Mouse (Mus musculus) T-helper 1 cell (primary cell): Measurements from ENCODE around the gene Max.

ENCODE experiments used
- in situ Hi-C: fragments of 300-600 bp; cut with MboI, MseI; formaldehyde crosslinking; loops from one replicate; pipeline ENCODE4 v1.15.1; 2025; ENCODE audit warnings: high pct_unique_total_duplicates

The Max gene

DNA sequence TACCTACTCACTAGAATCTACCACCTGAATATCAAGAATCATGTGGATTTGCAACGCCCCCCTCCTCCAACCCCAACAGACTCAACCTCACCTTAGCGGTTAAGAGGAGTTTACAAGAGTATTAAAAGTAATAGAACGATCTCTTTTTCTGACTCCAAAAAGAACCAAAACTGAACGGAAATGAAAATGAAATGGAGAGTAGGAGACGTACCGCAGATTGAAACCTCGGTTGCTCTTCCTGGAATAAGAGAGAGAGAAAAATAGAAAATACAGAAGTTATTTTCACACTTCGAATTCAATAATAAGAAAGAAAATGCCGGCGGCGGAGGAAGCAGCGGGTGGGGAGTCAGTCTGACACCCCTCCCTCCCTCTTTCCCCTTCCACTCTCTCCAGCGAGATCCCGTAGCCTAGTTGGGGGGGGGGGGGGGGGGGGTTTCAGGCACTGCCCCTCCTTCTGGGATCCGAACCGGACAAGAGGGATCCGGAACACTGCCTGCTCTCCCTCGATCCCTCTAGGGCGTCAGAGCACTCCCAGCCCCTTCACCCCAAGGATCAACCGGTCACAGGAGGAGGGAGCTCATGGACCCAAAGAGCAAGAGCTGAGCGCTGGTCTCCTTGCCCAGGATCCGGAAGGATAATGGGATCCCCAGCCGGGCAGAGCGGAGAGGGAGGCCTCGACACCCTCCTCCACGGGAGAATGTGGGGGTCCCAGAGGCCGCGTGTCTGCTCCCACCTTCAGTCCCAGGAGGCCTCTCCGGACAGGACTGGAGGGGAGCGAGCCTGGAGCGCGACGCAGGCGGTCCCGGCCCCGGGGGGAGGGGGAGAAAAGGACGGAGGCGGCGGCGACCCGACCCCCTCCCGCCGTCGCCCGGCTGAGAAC, 709 bp downstream of the Max start:
- in situ Hi-C loops: loop anchor here (5.0 kb wide), 1 partner anchor 124 kb away; no protein-coding TSS in a partner anchor

DNA sequence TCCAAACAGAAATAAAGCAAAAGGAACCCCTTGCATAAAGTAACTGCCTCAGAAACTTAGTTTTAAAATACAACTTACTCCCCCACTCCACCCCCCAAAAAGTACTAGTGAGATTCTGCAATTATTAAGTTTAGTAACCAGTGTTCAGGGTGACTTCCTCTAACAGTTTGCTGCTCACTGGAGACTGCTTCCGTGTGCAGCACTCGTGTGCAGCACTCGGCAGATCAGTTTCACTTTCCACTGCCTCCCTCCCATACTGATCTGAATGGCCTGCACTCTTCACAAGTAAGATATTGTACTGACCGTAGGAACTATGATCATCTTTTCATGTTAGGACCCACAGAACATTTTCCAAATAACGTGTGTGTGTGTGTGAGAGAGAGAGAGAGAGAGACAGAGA, 4.3 kb downstream of the Max start:
- in situ Hi-C loops: no loop called here

GRCm38 (mm10) chr12:76954698-76955423, 7.1 kb downstream of the Max start:
- in situ Hi-C loops: no loop called here

DNA sequence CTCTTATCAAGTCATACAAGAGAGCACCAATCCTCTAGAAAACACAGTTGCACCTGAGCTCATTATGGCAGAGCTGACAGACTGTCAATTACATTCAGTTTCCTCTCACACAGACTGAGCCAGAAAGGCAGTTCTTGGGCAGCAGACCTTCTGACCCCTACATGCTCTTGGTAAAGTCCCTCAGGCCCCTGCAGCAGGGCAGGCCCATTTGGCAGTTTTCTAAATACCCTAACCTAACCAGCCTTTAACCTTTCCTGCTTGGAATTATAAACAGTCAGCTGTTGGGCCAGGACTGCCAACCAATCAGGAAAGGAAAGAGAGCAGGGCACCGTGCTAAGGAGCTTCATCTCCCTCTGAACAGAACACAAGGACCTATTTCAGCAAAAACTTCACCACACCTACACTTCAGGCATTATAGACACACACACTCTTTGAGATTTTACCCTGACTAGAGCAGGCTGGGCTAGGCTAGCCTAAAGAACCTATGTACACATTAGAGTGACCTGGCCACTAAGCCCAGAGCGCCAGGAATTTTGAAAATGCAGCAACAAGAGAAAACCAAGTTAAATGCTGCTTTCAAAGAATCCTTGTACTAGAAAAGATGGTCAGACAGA, 8.1 kb downstream of the Max start:
- in situ Hi-C loops: no loop called here

DNA sequence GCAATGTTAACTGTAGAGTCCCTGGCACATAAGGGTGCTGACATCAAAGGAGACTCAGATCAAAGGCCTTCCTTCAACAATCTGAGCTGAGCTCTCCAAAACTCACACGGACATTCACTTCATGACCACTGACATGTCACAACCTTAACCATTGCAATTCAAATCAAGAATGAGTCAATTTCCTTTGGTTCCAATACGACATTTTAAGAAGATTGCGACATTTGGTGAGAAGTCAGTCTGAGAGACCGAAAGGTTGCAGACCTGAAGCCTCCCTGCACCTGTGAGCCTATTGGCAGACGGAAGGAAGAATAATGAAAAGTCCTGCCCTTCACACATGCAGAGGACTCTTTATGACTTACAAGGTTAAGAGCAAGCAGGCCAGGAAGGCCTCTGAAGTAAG, 11.7 kb downstream of the Max start:
- in situ Hi-C loops: no loop called here

DNA sequence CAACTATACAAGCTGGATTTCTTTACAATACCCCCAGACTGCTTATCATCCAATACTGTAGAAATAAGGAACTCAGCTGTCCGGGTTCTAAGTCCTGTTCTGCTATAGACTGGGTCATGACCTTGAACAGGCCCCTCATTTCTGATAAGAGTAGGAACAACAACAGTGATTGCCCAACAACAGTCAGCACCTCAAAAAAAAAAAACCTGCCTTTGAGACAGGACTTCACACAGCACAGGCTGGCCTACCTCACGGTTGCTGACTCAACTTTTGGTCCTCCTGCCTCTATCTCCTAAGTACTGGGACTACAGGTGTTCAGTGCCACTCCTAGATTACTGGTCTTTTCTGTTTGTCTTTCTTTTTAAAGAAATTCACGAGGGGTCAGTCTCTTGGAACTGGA, 13.2 kb downstream of the Max start:
- in situ Hi-C loops: loop anchor here (5.0 to 10.0 kb wide), 2 partner anchors 96 to 1936 kb away; no protein-coding TSS in a partner anchor

- in situ Hi-C loops: loop anchor here (5.0 to 10.0 kb wide), 2 partner anchors 96 to 1937 kb away; no protein-coding TSS in a partner anchor
Observed at GRCm38 (mm10) chr12:76948185-76948584, 13.8 kb downstream of the Max start.

DNA sequence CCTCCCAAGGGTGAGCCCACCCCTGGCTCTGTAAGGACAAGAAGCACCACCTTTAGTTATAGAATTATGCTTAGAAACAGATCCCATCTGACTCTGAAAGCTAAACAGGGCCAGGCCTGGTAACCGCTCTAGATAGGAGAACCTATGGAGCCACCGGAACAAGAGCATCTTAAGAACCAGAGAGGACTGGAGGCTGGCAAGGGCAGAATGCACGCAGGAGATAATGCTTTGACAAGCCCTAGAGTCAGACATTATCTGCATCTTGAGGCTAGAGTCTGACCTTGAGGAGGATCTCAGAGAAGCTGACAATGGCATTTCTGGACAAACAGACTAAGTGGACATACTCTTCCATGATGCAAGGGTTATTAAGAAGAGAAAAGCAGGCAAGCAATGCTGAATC, 14.5 kb downstream of the Max start:
- in situ Hi-C loops: loop anchor here (5.0 to 10.0 kb wide), 2 partner anchors 95 to 1937 kb away; no protein-coding TSS in a partner anchor

DNA sequence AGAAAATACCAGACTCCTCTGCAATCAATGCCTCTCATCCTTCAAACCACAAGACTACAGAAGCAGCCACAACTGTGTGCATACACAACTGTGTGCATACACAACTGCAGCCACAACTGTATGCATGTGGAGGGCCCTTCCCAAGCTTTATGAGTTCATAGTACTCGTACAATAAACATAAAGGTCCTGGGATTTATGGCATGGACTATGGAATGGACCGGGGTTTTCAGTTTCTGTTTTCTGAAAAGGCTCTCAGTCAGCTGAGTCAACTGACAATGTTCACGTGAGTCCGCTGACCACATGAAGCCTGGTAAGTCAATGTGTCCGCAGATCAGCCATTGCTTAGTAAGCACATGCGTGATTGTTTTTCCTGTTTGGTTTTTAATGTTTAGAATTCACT, 18.5 kb downstream of the Max start:
- in situ Hi-C loops: loop anchor here (10.0 kb wide), 1 partner anchor 1941 kb away; no protein-coding TSS in a partner anchor

GRCm38 (mm10) chr12:76943046-76943445, 19.0 kb downstream of the Max start:
- in situ Hi-C loops: loop anchor here (10.0 kb wide), 1 partner anchor 1942 kb away; no protein-coding TSS in a partner anchor

DNA sequence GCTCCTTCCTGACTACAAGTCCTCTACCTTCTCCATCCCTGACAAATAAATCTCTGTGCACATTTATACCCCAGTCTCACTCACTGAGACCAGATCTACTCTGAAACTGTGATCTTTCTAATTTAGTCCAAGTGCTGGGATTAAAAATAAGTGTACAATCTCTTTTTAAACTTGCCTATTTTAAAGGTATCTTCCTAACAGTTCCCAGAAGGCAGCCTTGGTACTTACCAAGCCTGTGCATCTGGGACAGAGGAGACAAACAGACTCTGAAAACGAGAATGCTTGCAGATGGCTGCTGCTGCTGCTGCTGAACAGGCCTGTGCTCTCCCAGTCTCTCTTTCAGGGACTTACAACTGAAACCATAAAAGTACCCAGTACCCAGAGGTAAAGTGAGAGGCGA, 19.5 kb downstream of the Max start:
- in situ Hi-C loops: loop anchor here (10.0 kb wide), 1 partner anchor 1942 kb away; no protein-coding TSS in a partner anchor

DNA sequence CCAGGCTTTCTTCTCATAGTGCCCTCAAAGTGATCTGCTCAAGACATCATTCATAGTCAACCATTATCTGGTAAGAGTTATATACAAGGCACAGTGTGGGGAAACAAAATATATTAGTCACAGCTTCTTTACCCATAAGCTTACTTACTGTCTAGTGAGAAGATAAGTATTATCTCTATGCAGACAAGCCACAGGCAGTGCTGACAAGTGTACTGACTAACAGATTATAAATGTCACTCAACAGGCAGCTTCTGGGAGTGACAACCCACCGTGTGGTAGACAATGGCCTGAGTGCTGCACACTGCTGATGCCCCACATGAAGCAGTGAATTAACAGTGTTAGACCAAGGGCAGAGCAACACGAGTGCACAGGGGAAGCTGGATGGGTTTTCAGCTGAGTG, 20.5 kb downstream of the Max start:
- in situ Hi-C loops: loop anchor here (10.0 kb wide), 1 partner anchor 1943 kb away; no protein-coding TSS in a partner anchor

GRCm38 (mm10) chr12:76938013-76938412, 24.0 kb downstream of the Max start:
- in situ Hi-C loops: no loop called here

DNA sequence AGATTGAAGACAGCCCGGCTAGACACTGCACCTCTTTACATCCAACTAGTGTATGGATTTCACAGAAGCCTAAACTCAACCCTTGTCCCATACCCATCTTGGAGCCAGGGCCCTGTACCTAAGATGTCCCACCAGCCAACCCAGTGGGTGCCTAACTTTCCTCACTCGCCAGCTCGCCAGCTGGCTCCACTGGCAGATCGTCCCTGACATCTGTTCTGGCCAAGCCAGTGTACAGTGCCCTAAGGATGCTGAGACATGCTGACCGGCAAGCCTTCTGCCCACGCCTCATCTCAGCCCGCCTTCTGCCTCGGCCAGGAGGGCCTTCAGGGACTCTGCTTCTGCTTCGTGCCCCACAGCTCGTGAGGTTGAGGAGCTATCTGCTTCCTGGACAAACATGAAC, 25.8 kb downstream of the Max start:
- in situ Hi-C loops: no loop called here

- in situ Hi-C loops: no loop called here
Observed at GRCm38 (mm10) chr12:76934438-76934837, 27.6 kb downstream of the Max start.

DNA sequence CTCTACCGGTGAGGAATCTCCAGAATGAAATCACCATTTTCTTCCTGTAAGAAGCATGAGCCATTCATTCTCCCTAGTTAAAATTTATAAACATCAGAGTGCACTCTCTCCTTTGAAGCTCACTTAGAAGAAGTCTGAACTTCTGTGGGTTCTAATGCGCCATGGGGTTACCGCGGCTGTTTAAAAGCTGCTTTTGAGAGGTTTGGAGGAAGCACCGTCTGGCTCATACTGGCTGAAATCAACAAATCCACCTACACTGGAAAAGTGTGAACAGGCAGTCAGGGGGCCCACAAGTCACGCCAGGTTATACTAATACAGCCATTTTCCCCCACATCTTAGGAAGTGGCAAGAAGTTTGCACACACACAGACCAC, 29.3 kb downstream of the Max start:
- in situ Hi-C loops: no loop called here

DNA sequence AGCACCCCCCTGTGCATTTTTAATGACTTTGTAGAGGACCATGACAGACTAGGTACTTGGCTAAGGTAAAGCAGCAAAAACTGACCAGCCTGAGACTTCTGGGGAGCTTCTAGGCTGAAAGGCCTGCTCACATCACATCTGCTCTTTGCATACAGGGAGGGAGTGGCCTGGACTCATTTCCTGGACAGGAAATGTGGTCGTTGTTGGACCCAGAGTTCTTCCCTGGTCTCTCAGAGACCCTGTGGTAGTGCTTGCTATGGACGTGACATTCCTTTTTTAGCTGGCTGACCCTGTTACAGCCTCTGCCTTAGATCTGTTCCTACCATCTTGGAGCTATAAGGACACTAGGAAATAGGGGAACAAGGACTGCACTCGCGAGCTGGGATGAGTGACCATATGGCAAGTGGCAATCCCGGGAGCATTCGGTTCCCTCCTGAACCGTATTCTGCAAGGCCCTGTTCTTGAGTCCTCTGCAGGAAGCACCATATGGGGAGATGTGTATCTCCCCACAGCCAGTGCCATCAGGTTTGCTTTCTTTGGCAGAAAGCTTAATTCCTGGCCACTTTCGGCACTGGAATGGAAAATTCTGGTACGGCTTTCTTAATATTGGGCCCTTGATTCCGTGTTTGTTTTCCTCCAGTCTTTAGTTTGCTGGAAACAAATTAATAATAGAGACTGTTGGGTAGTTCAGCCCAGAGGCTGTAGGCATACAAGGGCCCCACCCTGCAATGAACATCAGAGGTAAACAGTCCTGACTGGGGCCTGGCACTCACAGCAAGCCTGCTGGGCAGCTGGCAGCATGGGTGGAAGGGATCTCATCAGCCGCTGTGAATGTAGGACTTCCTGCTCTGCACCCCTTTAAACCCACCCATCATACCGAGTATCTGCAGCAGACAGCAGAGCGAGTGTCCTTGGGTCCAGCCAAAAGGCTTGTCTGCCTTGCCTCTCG, 30.0 kb downstream of the Max start:
- in situ Hi-C loops: no loop called here

GRCm38 (mm10) chr12:76930177-76930576, 31.8 kb downstream of the Max start:
- in situ Hi-C loops: no loop called here

DNA sequence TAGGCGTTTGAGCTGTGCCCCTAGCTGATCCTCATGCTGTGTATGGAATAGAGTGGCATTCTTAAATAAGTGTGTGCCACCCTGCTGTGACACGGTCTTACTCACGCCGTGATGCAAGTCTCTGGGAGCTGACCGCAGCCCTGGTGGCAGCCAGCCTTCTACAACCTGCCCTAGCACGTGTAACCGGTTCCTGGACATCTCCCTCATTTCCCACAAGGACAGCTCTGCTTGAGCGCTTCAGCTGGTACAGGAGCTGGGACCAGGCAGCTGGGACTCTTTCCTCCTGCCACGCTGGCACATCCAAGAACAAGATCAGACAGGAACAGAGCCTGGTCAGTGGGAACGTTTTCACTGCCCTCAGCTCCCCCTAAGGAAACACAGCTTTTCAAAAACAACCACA, 34.5 kb downstream of the Max start:
- in situ Hi-C loops: no loop called here

DNA sequence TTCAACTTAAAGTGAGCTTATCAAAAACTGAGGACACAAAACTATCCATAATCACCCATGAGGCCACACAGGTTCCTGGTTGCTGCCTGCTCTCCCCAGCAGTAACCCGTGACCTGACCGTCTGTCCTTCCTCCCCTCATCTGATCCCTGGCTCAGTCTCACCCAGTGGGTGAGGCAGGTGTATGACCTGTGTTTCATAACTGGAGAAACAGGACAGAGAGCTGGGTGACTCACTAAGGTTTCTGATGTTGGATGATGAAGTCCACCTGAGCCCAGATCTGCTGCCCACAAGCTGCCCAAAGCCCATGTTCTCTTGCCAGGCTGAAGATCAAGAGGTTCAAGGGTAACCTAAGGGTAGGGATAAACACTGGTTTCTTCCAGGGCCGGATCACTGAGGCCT, 35.0 kb downstream of the Max start:
- in situ Hi-C loops: no loop called here
